Mouse (Mus musculus): ENCODE results near the gene Brap.

- TF ChIP-seq CTCF (IDR thresholded peaks at IDR 0.05; ENCODE audit: low read depth, low read length) (no peak), POLR2A (IDR thresholded peaks at IDR 0.05; ENCODE audit: borderline replicate concordance, low read depth, low read length) (no peak)
Observed at GRCm38 (mm10) chr5:121692897-121693296, 32.5 kb downstream of the Brap start.
